Mouse (Mus musculus): Measurements from ENCODE around the gene Fcgrt. TPM values are rescaled to one million over a fixed set of nuclear protein-coding genes. Genes with fewer than 3 reads are reported as not detected.

The Fcgrt gene
- polyA plus RNA-seq, 1 experiment from 2014 or later: 93.5 TPM

DNA sequence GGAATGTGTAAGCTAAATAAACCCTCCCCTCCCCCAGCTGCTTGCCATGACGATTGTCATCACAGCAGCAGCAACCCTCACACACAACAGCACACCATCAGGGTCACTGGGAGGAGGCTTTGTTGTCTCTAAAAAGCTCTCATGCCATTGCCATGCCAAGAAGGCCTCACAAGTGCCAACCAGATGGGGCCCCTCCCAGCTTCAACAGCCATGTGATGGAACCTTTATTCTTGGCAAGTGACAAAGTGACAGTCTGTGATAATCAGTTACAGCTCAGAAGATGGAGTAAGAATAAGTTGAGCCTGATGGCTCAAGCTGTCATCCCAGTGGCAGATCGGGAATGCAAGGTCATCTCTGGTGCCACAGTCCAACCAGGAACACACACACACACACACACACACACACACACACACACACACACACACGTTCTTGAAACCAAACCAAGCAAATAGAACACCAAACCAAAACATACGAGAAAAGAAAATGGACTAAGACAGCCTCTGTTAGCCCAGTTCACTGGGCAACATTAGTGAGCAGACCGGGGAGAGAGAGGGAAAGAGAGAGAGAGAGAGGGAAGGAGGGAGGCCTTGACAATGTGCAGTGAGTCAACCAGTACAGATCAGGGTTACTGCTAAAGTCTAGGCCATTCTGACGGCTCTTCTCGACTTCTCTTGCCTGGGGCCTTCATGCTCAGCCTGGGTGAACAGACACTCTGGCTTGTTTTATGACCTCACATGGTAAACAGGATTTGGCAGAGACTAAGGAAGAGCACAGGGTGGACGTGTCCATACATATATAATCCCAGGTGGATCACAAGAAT is 36.5 kb upstream of the Fcgrt start:
- 0 out of 2 replicates have a peak, but pooled peaks cover 4% of the 10 kb centered on the region for H3K27me3 ChIP-seq
- WGBS: 71% methylated on average over 8 of the region's 8 CpGs
- no peak for ATAC-seq (replicated peaks; ENCODE audit: low FRiP score)
- peaks cover 10% of the 10 kb centered on the region for H3K4me1 ChIP-seq
- peaks cover 39% of the 10 kb centered on the region for H3K36me3 ChIP-seq
- H3K4me3 ChIP-seq (replicated peaks): no peak overlapping the region
- H3K27ac ChIP-seq: no peak overlapping the region
- H3K9me3 ChIP-seq (replicated peaks): no peaks in the 10 kb centered on the region
- H3K9ac ChIP-seq: no peak overlapping the region
- no peak overlapping the region for H3K4me2 ChIP-seq

DNA sequence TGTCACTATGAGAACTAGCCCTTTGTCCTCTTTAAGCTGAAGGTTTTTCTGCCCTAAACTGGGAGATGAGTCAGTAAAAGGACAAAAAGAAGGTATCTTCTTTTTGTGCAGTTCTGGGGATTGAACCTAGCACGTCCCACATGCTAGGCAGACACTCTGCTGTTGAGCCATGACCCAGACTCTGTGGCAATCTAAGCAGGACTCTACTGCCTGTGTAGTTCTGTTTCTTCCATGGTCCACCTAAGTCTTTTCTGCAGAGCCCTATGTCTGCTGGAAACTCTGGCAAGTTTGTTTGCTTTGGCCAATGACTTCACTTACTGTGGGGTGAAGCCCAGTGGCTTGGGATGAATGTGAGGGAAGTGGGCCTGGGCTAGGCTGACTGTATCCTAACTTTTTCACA is 34.8 kb upstream of the Fcgrt start:
- no peaks in the 10 kb centered on the region for H3K9me3 ChIP-seq (replicated peaks)
- H3K4me2 ChIP-seq: no peak overlapping the region
- 82% methylated on average over 1 of the region's 1 CpGs for WGBS
- no peak overlapping the region for H3K9ac ChIP-seq
- no peak overlapping the region for H3K4me3 ChIP-seq (replicated peaks)
- peaks cover 16% of the 10 kb centered on the region for H3K4me1 ChIP-seq
- H3K27ac ChIP-seq: no peak overlapping the region
- peaks cover 22% of the 10 kb centered on the region for H3K36me3 ChIP-seq
- 0 out of 2 replicates have a peak, but pooled peaks cover 4% of the 10 kb centered on the region for H3K27me3 ChIP-seq
- no peak for ATAC-seq (replicated peaks; ENCODE audit: low FRiP score)

DNA sequence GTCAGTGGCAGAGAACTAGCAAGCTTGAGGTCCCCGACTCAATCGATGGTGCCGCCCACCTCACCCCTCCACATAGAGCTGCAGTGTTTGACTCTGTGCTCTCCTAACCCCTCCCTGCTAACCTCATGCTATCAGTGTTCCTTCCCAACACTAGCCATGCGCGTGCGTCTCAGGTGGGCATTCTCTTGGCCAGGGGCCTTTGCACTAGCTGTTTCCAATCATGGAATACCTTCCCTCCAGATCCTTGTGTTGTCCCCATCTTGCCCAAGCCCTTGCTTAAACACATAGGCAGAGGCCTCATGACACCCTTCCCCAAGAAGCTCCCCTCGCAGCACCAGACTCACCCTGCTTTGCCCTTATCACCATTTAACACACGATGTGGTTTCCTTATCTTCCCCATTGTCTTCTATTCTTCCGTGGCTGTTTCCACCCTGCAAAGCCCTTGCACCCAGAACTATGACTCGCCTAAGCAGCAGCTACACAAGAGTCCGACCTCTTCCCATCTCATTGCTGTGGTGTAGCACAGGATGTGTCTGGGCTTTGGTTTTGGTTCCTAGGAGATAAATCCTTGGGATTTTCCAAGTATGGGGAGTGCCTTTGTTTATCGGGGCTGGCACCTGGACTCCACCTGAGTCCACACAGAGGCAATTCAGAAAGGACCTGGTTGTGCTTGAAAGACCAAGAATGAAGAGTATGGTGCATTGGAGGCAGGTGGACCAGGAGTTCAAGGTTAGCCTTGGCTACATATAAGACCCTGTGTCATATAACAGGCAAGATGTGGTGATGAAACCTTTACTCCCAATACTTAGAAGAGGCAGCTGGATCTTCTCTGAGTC is 33.7 kb upstream of the Fcgrt start:
- no peak overlapping the region for H3K9ac ChIP-seq
- H3K9me3 ChIP-seq (replicated peaks): no peaks in the 10 kb centered on the region
- no peak overlapping the region for H3K4me3 ChIP-seq (replicated peaks)
- 0 out of 2 replicates have a peak, but pooled peaks cover 4% of the 10 kb centered on the region for H3K27me3 ChIP-seq
- peaks cover 12% of the 10 kb centered on the region for H3K36me3 ChIP-seq
- H3K27ac ChIP-seq: no peak overlapping the region
- WGBS: 80% methylated on average over 12 of the region's 12 CpGs
- no peak for ATAC-seq (replicated peaks; ENCODE audit: low FRiP score)
- H3K4me1 ChIP-seq: peaks cover 16% of the 10 kb centered on the region
- H3K4me2 ChIP-seq: no peak overlapping the region

DNA sequence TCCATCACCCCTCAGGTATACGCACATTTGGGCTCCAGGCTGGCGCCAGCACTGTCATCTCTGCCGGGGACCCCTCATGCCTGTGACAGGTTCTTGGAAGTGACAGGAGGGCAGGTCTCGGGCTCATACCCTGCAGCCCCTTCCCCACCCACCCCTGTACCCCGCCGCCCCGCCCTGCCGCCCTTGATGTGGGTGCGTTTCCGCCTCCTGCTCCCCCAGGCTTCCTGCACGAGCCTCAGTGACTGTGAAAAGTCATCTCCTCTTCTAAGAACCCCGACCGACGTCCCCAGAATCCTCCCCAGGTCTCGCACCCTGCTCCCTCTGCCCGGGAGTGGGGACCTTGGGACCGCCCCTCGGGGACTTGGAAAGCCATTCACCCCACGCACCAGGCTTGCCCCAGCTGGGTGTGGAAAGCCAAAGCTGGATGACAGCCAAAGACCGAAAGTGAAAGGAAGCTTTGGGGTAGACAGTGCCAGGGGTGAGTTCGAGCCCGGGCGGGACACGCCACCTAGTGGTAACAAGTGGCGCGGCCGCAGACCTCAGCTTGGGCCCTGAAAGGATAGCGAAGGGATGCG is 32.4 kb upstream of the Fcgrt start, which contains the start of the genes Gm45713 and Flt3l:
Gene Gm45713, minus strand, starts transcription at position 239 of the 575 bp plus-strand sequence.
Gene Flt3l, minus strand, starts transcription at position 440 of the 575 bp plus-strand sequence.
- Histone ChIP-seq H3K36me3 (no peaks in the 10 kb centered on the region), H3K4me1 (peaks cover 16% of the 10 kb centered on the region), H3K27me3 (0 out of 2 replicates have a peak, but pooled peaks cover 4% of the 10 kb centered on the region), H3K9me3 (replicated peaks) (no peaks in the 10 kb centered on the region), H3K9ac (peak within 1 kb of the TSS; percentile 65), H3K4me2 (peak within 1 kb of the TSS; percentile 88), H3K27ac (no peak within 1 kb of the TSS), H3K4me3 (replicated peaks) (peak within 1 kb of the TSS; percentile 64)
- 3% methylated on average over 29 of the region's 29 CpGs for WGBS
- ATAC-seq (replicated peaks; ENCODE audit: low FRiP score): peak; percentile 82

DNA sequence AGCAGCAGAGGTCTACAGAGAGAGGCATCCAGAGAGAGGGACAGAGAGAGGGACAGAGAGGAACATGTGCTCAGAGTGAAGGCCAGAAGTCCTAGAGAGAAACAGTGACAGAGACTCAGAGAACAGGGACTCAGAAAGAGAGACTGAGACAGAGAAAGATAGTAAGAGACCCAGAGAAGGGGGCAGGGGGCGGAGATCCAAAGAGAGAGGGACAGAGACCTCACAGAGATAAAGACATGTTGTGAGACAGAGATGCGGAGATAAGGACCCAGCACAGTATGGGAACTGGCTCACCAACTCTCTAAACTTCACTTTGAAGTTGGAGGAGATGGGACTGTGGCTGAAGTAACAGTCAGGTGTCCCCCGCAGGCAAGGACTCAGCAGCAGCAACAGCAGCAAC is 31.7 kb upstream of the Fcgrt start:
- Histone ChIP-seq H3K36me3 (no peaks in the 10 kb centered on the region), H3K9me3 (replicated peaks) (no peaks in the 10 kb centered on the region), H3K4me1 (peaks cover 16% of the 10 kb centered on the region), H3K4me3 (replicated peaks) (peak overlapping the region; percentile 64; the same call in 1 of the 2 replicates), H3K4me2 (peak overlapping the region; percentile 88), H3K27me3 (0 out of 2 replicates have a peak, but pooled peaks cover 4% of the 10 kb centered on the region), H3K9ac (no peak overlapping the region), H3K27ac (no peak overlapping the region)
- no peak for ATAC-seq (replicated peaks; ENCODE audit: low FRiP score)
- 76% methylated on average over 3 of the region's 3 CpGs for WGBS

DNA sequence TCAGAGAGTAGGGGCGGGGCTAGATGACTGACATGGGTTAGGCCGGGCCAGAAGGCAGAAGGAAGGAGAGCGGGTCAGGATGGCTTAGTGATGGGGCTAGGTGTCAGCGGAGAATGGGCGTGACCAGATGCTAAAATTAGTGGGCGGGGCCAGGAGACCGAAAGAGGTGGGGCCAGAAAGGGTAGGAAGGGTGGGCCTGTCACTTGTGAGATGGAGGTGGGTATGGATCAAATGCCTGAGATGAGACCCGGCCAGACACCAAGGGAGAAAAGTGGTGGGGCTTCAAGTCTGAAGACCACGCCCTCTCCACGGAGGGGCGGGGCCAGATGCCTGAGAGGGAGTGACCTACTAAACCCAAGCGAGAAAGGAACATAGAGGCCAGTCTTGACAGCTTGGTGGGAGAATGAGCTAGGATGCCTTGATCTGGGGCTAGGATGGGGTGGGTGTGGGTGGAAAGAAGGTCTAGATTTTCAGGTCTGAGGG is 30.9 kb upstream of the Fcgrt start:
- H3K9me3 ChIP-seq (replicated peaks): no peaks in the 10 kb centered on the region
- no peak overlapping the region for H3K9ac ChIP-seq
- peaks cover 19% of the 10 kb centered on the region for H3K4me1 ChIP-seq
- no peaks in the 10 kb centered on the region for H3K36me3 ChIP-seq
- H3K27me3 ChIP-seq: 0 out of 2 replicates have a peak, but pooled peaks cover 4% of the 10 kb centered on the region
- WGBS: 9% methylated on average over 12 of the region's 12 CpGs
- peak overlapping the region; percentile 21 for H3K4me2 ChIP-seq
- H3K27ac ChIP-seq: no peak overlapping the region
- H3K4me3 ChIP-seq (replicated peaks): no peak overlapping the region; the same call in 1 of the 2 replicates
- ATAC-seq (replicated peaks; ENCODE audit: low FRiP score): peak; percentile 33; the same call in 1 of the 2 replicates

DNA sequence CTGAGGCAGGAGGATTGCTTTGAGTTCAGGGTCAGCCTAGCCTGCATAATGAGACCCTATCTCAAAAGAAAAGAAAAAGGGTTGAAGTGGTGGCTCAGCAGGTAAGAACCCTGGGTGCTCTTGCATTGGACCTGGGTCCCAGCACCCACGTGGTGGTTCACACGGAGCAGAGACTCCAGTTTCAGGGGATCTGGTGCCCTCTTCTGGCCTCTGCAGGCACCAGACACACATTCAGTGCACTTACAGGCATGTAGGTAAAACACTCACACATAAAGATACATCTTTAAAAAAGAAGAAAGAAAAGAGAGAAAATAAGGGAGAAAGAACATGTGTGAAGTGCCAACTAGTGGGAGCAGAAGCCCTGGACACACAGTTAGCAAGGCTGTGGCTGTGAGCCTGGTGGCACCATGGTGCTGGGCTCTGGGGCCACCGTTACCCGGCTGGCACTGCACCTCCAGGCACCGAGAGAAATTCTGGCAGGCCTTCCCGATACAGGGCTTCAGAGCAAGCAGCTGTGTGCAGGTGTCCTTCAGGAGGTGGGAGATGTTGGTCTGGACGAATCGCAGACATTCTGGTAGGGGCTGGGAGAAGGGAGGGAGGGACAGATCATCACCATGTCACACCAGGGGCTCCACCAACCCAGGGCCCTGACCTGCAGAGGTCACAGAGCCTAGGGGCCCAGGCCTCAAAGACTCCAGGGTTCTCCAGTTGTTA is 30.0 kb upstream of the Fcgrt start:
- H3K9ac ChIP-seq: no peak overlapping the region
- no peaks in the 10 kb centered on the region for H3K9me3 ChIP-seq (replicated peaks)
- WGBS: 81% methylated on average over 8 of the region's 8 CpGs
- H3K4me3 ChIP-seq (replicated peaks): no peak overlapping the region
- 0 out of 2 replicates have a peak, but pooled peaks cover 4% of the 10 kb centered on the region for H3K27me3 ChIP-seq
- peaks cover 25% of the 10 kb centered on the region for H3K4me1 ChIP-seq
- no peak for ATAC-seq (replicated peaks; ENCODE audit: low FRiP score)
- H3K36me3 ChIP-seq: no peaks in the 10 kb centered on the region
- H3K4me2 ChIP-seq: no peak overlapping the region
- no peak overlapping the region for H3K27ac ChIP-seq

DNA sequence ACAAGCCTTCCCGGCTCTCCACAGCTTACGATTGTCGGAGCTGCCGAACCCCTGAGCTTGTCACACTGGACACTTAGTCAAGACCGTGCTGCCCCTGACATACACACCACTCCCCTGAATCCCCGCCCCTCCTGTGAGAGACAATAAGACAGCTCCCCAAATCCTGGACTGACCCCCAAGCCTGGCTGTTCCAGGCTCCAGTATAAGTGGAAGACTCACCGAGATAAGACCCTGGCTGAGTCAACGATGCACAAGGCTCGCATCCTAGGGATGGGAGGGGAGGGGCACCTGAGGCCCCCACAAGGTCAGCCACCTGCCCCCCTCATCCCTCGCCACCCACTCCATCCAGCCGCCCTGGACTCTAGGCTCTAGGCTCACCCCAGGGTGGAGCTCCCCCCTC is 28.2 kb upstream of the Fcgrt start:
- Histone ChIP-seq H3K27ac (no peak overlapping the region), H3K9ac (no peak overlapping the region), H3K4me2 (no peak overlapping the region), H3K36me3 (peaks cover 7% of the 10 kb centered on the region), H3K9me3 (replicated peaks) (no peaks in the 10 kb centered on the region), H3K27me3 (no peaks in the 10 kb centered on the region), H3K4me1 (peaks cover 31% of the 10 kb centered on the region), H3K4me3 (replicated peaks) (no peak overlapping the region)
- no peak for ATAC-seq (replicated peaks; ENCODE audit: low FRiP score)
- whole genome bisulfite sequencing: 80% methylated on average over 11 of the region's 11 CpGs

DNA sequence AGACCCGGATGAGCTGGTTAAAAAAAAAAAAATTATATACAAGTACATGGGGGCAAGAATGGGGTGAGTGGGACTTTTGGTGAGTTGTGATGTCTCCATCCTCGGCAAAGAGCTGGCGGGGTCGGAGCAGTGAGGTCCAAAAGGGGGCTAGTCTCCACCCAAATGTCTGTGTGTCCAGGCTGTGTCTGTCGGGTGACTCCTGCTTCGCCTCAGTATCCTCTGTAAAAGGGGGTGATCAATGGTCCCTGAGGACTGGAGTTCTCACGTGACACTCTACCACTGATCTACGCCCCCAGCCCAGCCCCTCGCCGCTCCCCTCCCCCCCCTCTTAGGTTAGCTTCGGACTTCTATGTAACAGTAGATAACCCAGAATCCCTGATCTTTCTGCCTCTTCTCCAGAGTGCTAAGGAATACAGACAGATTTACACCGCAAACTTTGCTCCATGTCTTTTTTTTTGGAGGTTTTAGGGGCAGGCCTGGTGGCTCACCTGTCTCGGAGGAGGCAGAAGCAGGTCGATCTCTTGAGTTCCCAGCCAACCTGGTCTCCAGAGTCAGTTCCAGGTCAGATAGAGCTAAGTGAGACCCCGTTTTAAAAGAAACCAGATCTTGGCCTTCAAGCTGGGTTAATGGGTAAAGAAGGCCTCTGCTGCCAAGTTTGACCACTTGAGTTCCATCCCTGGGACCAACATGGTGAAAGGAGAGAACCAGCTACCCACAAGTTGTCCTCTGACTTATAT is 26.3 kb upstream of the Fcgrt start:
- peak overlapping the region; percentile 63 for H3K4me2 ChIP-seq
- no peaks in the 10 kb centered on the region for H3K9me3 ChIP-seq (replicated peaks)
- H3K36me3 ChIP-seq: peaks cover 26% of the 10 kb centered on the region
- H3K4me1 ChIP-seq: peaks cover 40% of the 10 kb centered on the region
- peak overlapping the region; percentile 90 for H3K4me3 ChIP-seq (replicated peaks)
- no peaks in the 10 kb centered on the region for H3K27me3 ChIP-seq
- ATAC-seq (replicated peaks; ENCODE audit: low FRiP score): no peak
- H3K27ac ChIP-seq: peak overlapping the region; percentile 94
- H3K9ac ChIP-seq: no peak overlapping the region
- WGBS: 55% methylated on average over 15 of the region's 15 CpGs

DNA sequence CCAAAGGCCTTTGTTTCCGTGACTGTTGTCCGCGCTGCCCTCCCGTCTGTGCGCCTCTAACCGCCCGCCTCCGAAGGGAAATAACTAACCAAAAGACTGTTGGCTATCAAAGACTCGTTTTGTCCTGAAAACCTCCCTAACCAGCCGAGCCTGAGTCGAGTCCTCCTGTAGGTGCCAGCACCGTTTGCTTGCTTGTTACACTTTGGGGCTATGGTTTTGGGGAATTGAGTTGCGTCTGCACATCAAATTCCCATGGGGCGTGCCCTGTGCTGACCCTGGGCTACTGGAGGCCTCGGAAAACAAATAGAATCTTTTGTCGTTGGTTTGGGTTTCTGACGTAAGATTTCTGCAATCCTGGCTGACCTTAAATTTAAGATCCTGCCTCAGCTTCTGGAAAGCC is 25.7 kb upstream of the Fcgrt start:
- no peak for ATAC-seq (replicated peaks; ENCODE audit: low FRiP score)
- Histone ChIP-seq H3K4me1 (peaks cover 41% of the 10 kb centered on the region), H3K9me3 (replicated peaks) (no peaks in the 10 kb centered on the region), H3K4me2 (peak overlapping the region; percentile 63), H3K27ac (peak overlapping the region; percentile 94), H3K27me3 (no peaks in the 10 kb centered on the region), H3K4me3 (replicated peaks) (peak overlapping the region; percentile 90), H3K9ac (peak overlapping the region; percentile 59), H3K36me3 (peaks cover 29% of the 10 kb centered on the region)
- under 1% methylated on average over 17 of the region's 17 CpGs for WGBS
